Mouse (Mus musculus): ENCODE results near the gene Spryd4. TPM values are rescaled to one million over a fixed set of nuclear protein-coding genes. Genes with fewer than 3 reads are reported as not detected.

The Spryd4 gene
- total and polyA plus RNA-seq, 3 experiments: 32.1 to 37.5 (median 35.0) TPM

- no peak for TF ChIP-seq POLR2A (IDR thresholded peaks at IDR 0.05; ENCODE audit: insufficient read depth, low read depth, low read length)
- peak; percentile 90 for TF ChIP-seq CTCF (IDR thresholded peaks at IDR 0.05)
- no peaks in the 10 kb centered on the region for H3K36me3 ChIP-seq (ENCODE audit: control insufficient read depth, insufficient read depth, low read length)
- H3K9ac ChIP-seq (ENCODE audit: low read depth, low read length): no peak overlapping the region
- H3K4me3 ChIP-seq: no peak overlapping the region
- intact Hi-C loops (cut with DNase I): loop anchor here (10.0 kb wide), 1 partner anchor 234 kb away; no protein-coding TSS in a partner anchor
- no peaks in the 10 kb centered on the region for H3K27me3 ChIP-seq (ENCODE audit: control insufficient read depth, insufficient read depth, low read length)
- 51% methylated on average over 2 of the region's 2 CpGs for WGBS
- no peak overlapping the region for H3K27ac ChIP-seq
- H3K79me2 ChIP-seq (replicated peaks; ENCODE audit: control insufficient read depth, insufficient read depth, low read length): no peaks in the 10 kb centered on the region
- DNase-seq: peak; percentile 58 to 79
- peaks cover 1% of the 10 kb centered on the region; the same call in 1 of the 2 replicates for H3K4me1 ChIP-seq (ENCODE audit: control insufficient read depth, insufficient read depth, low read length)
Observed at GRCm38 (mm10) chr10:128188242-128188877, 23.2 kb downstream of the Spryd4 start.

DNA sequence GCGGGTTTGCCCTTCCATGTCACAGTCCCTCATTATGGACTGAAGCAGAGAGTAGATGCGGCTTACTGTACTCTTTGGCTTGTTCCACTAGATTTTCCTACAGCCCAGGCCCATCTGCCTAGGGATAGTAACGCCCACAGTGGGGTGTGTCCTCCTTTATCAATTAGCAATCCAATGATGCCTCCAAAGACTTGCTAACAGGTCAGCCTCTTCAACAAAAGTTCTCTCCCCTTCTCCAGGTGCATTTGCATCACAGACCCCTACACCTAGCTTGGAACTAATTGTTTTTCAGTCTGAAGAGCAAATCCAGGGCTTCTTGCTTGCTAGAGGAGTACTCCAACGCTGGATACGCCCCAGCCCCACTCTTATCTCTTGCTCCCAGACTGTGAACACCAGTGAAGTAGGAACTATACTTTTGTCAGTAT, 24.4 kb downstream of the Spryd4 start:
- intact Hi-C loops (cut with DNase I): loop anchor here (2.0 to 10.0 kb wide), 2 partner anchors 94 to 232 kb away; no protein-coding TSS in a partner anchor
- no peak for DNase-seq
- WGBS: 59% methylated on average over 5 of the region's 5 CpGs
- no peak overlapping the region for H3K4me3 ChIP-seq
- no peak overlapping the region for H3K27ac ChIP-seq
- no peaks in the 10 kb centered on the region for H3K79me2 ChIP-seq (replicated peaks; ENCODE audit: control insufficient read depth, insufficient read depth, low read length)
- no peak overlapping the region for H3K9ac ChIP-seq (ENCODE audit: low read depth, low read length)
- H3K36me3 ChIP-seq (ENCODE audit: control insufficient read depth, insufficient read depth, low read length): no peaks in the 10 kb centered on the region
- no peaks in the 10 kb centered on the region for H3K27me3 ChIP-seq (ENCODE audit: control insufficient read depth, insufficient read depth, low read length)
- TF ChIP-seq POLR2A (IDR thresholded peaks at IDR 0.05; ENCODE audit: insufficient read depth, low read depth, low read length): no peak
- no peak for TF ChIP-seq CTCF (IDR thresholded peaks at IDR 0.05)
- TF ChIP-seq EP300 (IDR thresholded peaks at IDR 0.05; ENCODE audit: insufficient read depth, low read depth, low read length): no peak
- H3K4me1 ChIP-seq (ENCODE audit: control insufficient read depth, insufficient read depth, low read length): peaks cover 1% of the 10 kb centered on the region; the same call in 1 of the 2 replicates

GRCm38 (mm10) chr10:128185959-128186358, 25.6 kb downstream of the Spryd4 start:
- Histone ChIP-seq H3K27ac (no peak overlapping the region), H3K27me3 (ENCODE audit: control insufficient read depth, insufficient read depth, low read length) (no peaks in the 10 kb centered on the region), H3K4me1 (ENCODE audit: control insufficient read depth, insufficient read depth, low read length) (peaks cover 1% of the 10 kb centered on the region; the same call in 1 of the 2 replicates), H3K4me3 (no peak overlapping the region), H3K9ac (ENCODE audit: low read depth, low read length) (no peak overlapping the region), H3K36me3 (ENCODE audit: control insufficient read depth, insufficient read depth, low read length) (no peaks in the 10 kb centered on the region), H3K79me2 (replicated peaks; ENCODE audit: control insufficient read depth, insufficient read depth, low read length) (no peaks in the 10 kb centered on the region)
- TF ChIP-seq POLR2A (IDR thresholded peaks at IDR 0.05; ENCODE audit: insufficient read depth, low read depth, low read length): no peak
- peak; percentile 83; the same call in 1 of the 2 replicates for TF ChIP-seq EP300 (IDR thresholded peaks at IDR 0.05; ENCODE audit: insufficient read depth, low read depth, low read length)
- TF ChIP-seq CTCF (IDR thresholded peaks at IDR 0.05): peak; percentile 98
- 35% methylated on average over 2 of the region's 2 CpGs for WGBS
- peak; percentile 76 to 85 for DNase-seq
- intact Hi-C loops (cut with DNase I): loop anchor here (1.0 to 10.0 kb wide), 3 partner anchors 46 to 231 kb away; no protein-coding TSS in a partner anchor

DNA sequence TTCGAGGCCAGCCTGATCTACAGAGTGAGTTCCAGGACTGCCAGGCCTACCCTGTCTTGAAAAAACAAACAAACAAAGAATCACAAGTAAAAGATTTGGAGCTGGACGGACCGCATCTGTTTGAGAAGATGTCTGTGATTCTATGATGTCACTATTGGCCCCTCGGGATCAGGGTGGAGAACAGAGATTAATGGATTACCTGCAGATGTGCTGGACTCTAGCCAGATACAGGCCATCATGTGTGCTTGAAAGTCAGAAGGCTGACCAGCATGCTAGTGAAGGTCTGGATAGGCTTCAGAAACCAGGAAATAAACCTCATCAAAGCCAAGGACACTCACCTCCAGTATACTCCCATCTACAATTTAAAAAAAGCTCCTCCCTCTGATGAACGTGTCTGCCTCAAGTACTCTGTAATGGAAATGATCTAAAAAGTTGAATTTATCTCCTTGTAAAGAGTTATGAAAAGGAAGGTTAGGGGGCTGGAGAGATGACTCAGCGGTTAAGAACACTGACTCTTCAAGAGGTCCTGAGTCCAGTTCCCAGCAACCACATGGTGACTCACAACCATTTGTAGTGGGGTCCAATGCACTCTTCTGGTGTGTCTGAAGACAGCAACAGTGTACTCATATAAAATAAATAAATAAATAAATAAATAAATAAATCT, 26.2 kb downstream of the Spryd4 start:
- H3K27me3 ChIP-seq (ENCODE audit: control insufficient read depth, insufficient read depth, low read length): no peaks in the 10 kb centered on the region
- H3K36me3 ChIP-seq (ENCODE audit: control insufficient read depth, insufficient read depth, low read length): no peaks in the 10 kb centered on the region
- H3K79me2 ChIP-seq (replicated peaks; ENCODE audit: control insufficient read depth, insufficient read depth, low read length): no peaks in the 10 kb centered on the region
- DNase-seq: no peak
- peaks cover 3% of the 10 kb centered on the region; the same call in 1 of the 2 replicates for H3K4me1 ChIP-seq (ENCODE audit: control insufficient read depth, insufficient read depth, low read length)
- no peak overlapping the region for H3K9ac ChIP-seq (ENCODE audit: low read depth, low read length)
- TF ChIP-seq CTCF (IDR thresholded peaks at IDR 0.05) (no peak), POLR2A (IDR thresholded peaks at IDR 0.05; ENCODE audit: insufficient read depth, low read depth, low read length) (no peak), EP300 (IDR thresholded peaks at IDR 0.05; ENCODE audit: insufficient read depth, low read depth, low read length) (no peak)
- H3K27ac ChIP-seq: no peak overlapping the region
- intact Hi-C loops (cut with DNase I): loop anchor here (10.0 kb wide), 1 partner anchor 231 kb away; no protein-coding TSS in a partner anchor
- WGBS: 61% methylated on average over 6 of the region's 6 CpGs
- no peak overlapping the region for H3K4me3 ChIP-seq

DNA sequence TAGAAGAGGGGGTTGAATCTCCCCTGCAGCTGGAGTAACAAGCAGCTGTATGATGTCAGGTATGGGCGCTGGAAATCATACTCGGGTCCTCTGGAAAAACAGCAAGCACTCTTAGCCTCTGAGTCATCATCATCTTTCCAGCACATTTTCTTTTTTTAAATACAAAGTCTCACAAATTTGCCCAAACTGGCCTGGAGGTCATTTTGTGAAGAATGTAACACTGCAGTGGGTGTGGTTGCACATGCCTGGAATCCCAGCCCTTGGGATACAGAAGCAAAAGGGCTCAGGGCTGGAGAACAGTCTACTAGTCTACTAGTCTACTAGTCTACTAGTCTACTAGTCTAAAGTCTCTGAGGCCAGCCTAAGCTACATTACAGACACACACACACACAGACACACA, 27.3 kb downstream of the Spryd4 start:
- TF ChIP-seq POLR2A (IDR thresholded peaks at IDR 0.05; ENCODE audit: insufficient read depth, low read depth, low read length) (no peak), EP300 (IDR thresholded peaks at IDR 0.05; ENCODE audit: insufficient read depth, low read depth, low read length) (no peak)

More for the DNA sequence above, 27.3 kb downstream of the Spryd4 start:
- intact Hi-C loops (cut with DNase I): loop anchor here (10.0 kb wide), 1 partner anchor 229 kb away; no protein-coding TSS in a partner anchor
- Histone ChIP-seq H3K27ac (no peak overlapping the region), H3K79me2 (replicated peaks; ENCODE audit: control insufficient read depth, insufficient read depth, low read length) (no peaks in the 10 kb centered on the region), H3K9ac (ENCODE audit: low read depth, low read length) (no peak overlapping the region), H3K4me1 (ENCODE audit: control insufficient read depth, insufficient read depth, low read length) (peaks cover 3% of the 10 kb centered on the region; the same call in 1 of the 2 replicates), H3K27me3 (ENCODE audit: control insufficient read depth, insufficient read depth, low read length) (no peaks in the 10 kb centered on the region), H3K4me3 (no peak overlapping the region), H3K36me3 (ENCODE audit: control insufficient read depth, insufficient read depth, low read length) (no peaks in the 10 kb centered on the region)
- no peak for DNase-seq
- WGBS: 77% methylated on average over 2 of the region's 2 CpGs
